Mouse (Mus musculus): ENCODE data around the gene Yif1a. TPM values are rescaled to one million over a fixed set of nuclear protein-coding genes. Genes with fewer than 3 reads are reported as not detected.
A peak's percentile ranks its signal among the peaks of the same experiment; 100 is the strongest.

The Yif1a gene
- polyA plus RNA-seq, 2 experiments: 37.0 to 60.0 TPM

- ATAC-seq (ENCODE audit: insufficient read depth) (no peak), DNase-seq (ENCODE audit: low read depth in 3 of 3, low spot score in 3 of 3) (no peak)
- 77% methylated on average over 4 of the region's 4 CpGs for WGBS (ENCODE audit: insufficient replicate concordance)
- Histone ChIP-seq H3K27ac (no peak overlapping the region), H3K36me3 (replicated peaks; ENCODE audit: control insufficient read depth, insufficient read depth, low read depth) (no peaks in the 10 kb centered on the region), H3K4me1 (replicated peaks; ENCODE audit: control insufficient read depth in 2 of 2, insufficient read depth in 2 of 2, low read length in 1 of 2) (peaks cover 10 to 12% of the 10 kb centered on the region in 2 experiments), H3K9me3 (ENCODE audit: control insufficient read depth, low read length) (no peaks in the 10 kb centered on the region), H3K27me3 (ENCODE audit: control insufficient read depth, insufficient read depth, low read length) (peaks cover 22% of the 10 kb centered on the region), H3K4me2 (ENCODE audit: low read depth) (peak overlapping the region; percentile 73), H3K4me3 (ENCODE audit: insufficient read depth in 1 of 2, low read depth in 2 of 2, low read length in 2 of 2) (peak overlapping the region; percentile 79 to 97; a peak in 3 of 4 replicates), H3K9ac (replicated peaks) (no peak overlapping the region)
- no peak for TF ChIP-seq EP300 (IDR thresholded peaks at IDR 0.05; ENCODE audit: low read depth)
- no peak for TF ChIP-seq CTCF (IDR thresholded peaks at IDR 0.05; ENCODE audit: low read depth)
Measured at GRCm38 (mm10) chr19:5089324-5089723, 986 bp downstream of the Yif1a start.

GRCm38 (mm10) chr19:5092083-5092482 is 3.7 kb downstream of the Yif1a start:
- Histone ChIP-seq H3K4me1 (replicated peaks; ENCODE audit: control insufficient read depth in 2 of 2, insufficient read depth in 2 of 2, low read length in 1 of 2) (peaks cover 10 to 19% of the 10 kb centered on the region in 2 experiments), H3K9me3 (ENCODE audit: control insufficient read depth, low read length) (no peaks in the 10 kb centered on the region)

GRCm38 (mm10) chr19:5093481-5094242 is 5.3 kb downstream of the Yif1a start:
- TF ChIP-seq CTCF (IDR thresholded peaks at IDR 0.05; ENCODE audit: low read depth) (no peak), EP300 (IDR thresholded peaks at IDR 0.05; ENCODE audit: low read depth) (no peak)
- DNase-seq (ENCODE audit: low read depth in 3 of 3, low spot score in 3 of 3) (no peak), ATAC-seq (ENCODE audit: insufficient read depth) (no peak)
- no peak overlapping the region for H3K27ac ChIP-seq
- no peaks in the 10 kb centered on the region; the same call in none of the 2 replicates for H3K27me3 ChIP-seq (ENCODE audit: control insufficient read depth, insufficient read depth, low read length)
- no peaks in the 10 kb centered on the region for H3K36me3 ChIP-seq (replicated peaks; ENCODE audit: control insufficient read depth, insufficient read depth, low read depth)
- no peaks in the 10 kb centered on the region for H3K9me3 ChIP-seq (ENCODE audit: control insufficient read depth, low read length)
- peaks cover 7 to 17% of the 10 kb centered on the region in 2 experiments for H3K4me1 ChIP-seq (replicated peaks; ENCODE audit: control insufficient read depth in 2 of 2, insufficient read depth in 2 of 2, low read length in 1 of 2)
- 63% methylated on average over 12 of the region's 12 CpGs for whole genome bisulfite sequencing (ENCODE audit: insufficient replicate concordance)
- H3K4me2 ChIP-seq (ENCODE audit: low read depth): no peak overlapping the region
- no peak overlapping the region for H3K4me3 ChIP-seq (ENCODE audit: insufficient read depth in 1 of 2, low read depth in 2 of 2, low read length in 2 of 2)
- no peak overlapping the region for H3K9ac ChIP-seq (replicated peaks)

More at GRCm38 (mm10) chr19:5092083-5092482, 3.7 kb downstream of the Yif1a start:
- WGBS (ENCODE audit: insufficient replicate concordance): 90% methylated on average over 10 of the region's 10 CpGs
- no peak for DNase-seq (ENCODE audit: low read depth in 3 of 3, low spot score in 3 of 3)
- Histone ChIP-seq H3K27me3 (ENCODE audit: control insufficient read depth, insufficient read depth, low read length) (no peaks in the 10 kb centered on the region; the same call in 1 of the 2 replicates), H3K27ac (no peak overlapping the region), H3K4me2 (ENCODE audit: low read depth) (no peak overlapping the region), H3K9ac (replicated peaks) (no peak overlapping the region), H3K36me3 (replicated peaks; ENCODE audit: control insufficient read depth, insufficient read depth, low read depth) (no peaks in the 10 kb centered on the region), H3K4me3 (ENCODE audit: insufficient read depth in 1 of 2, low read depth in 2 of 2, low read length in 2 of 2) (no peak overlapping the region)
- ATAC-seq (ENCODE audit: insufficient read depth): no peak
- TF ChIP-seq CTCF (IDR thresholded peaks at IDR 0.05; ENCODE audit: low read depth): no peak

- TF ChIP-seq EP300 (IDR thresholded peaks at IDR 0.05; ENCODE audit: low read depth): no peak
- peak; percentile 94 for TF ChIP-seq CTCF (IDR thresholded peaks at IDR 0.05; ENCODE audit: low read depth)
- Histone ChIP-seq H3K4me3 (ENCODE audit: insufficient read depth in 1 of 2, low read depth in 2 of 2, low read length in 2 of 2) (no peak overlapping the region), H3K27ac (no peak overlapping the region), H3K36me3 (replicated peaks; ENCODE audit: control insufficient read depth, insufficient read depth, low read depth) (no peaks in the 10 kb centered on the region), H3K9ac (replicated peaks) (no peak overlapping the region), H3K27me3 (ENCODE audit: control insufficient read depth, insufficient read depth, low read length) (no peaks in the 10 kb centered on the region; the same call in none of the 2 replicates), H3K4me1 (replicated peaks; ENCODE audit: control insufficient read depth in 2 of 2, insufficient read depth in 2 of 2, low read length in 1 of 2) (peaks cover 4 to 13% of the 10 kb centered on the region in 2 experiments), H3K4me2 (ENCODE audit: low read depth) (no peak overlapping the region), H3K9me3 (ENCODE audit: control insufficient read depth, low read length) (no peaks in the 10 kb centered on the region)
- under 1% methylated on average over 21 of the region's 21 CpGs for WGBS (ENCODE audit: insufficient replicate concordance)
- peak; percentile 68 to 72 (median 69) for DNase-seq (ENCODE audit: low read depth in 3 of 3, low spot score in 3 of 3)
- ATAC-seq (ENCODE audit: insufficient read depth): peak; percentile 69
Measured at GRCm38 (mm10) chr19:5094243-5094632, 5.9 kb downstream of the Yif1a start.

- Histone ChIP-seq H3K9me3 (ENCODE audit: control insufficient read depth, low read length) (no peaks in the 10 kb centered on the region), H3K27ac (no peak overlapping the region), H3K4me3 (ENCODE audit: insufficient read depth in 1 of 2, low read depth in 2 of 2, low read length in 2 of 2) (no peak overlapping the region), H3K27me3 (ENCODE audit: control insufficient read depth, insufficient read depth, low read length) (no peaks in the 10 kb centered on the region; the same call in none of the 2 replicates), H3K4me1 (replicated peaks; ENCODE audit: control insufficient read depth in 2 of 2, insufficient read depth in 2 of 2, low read length in 1 of 2) (peaks cover 4 to 13% of the 10 kb centered on the region in 2 experiments), H3K9ac (replicated peaks) (no peak overlapping the region), H3K4me2 (ENCODE audit: low read depth) (no peak overlapping the region), H3K36me3 (replicated peaks; ENCODE audit: control insufficient read depth, insufficient read depth, low read depth) (no peaks in the 10 kb centered on the region; the same call in 1 of the 2 replicates)
- TF ChIP-seq CTCF (IDR thresholded peaks at IDR 0.05; ENCODE audit: low read depth) (no peak), EP300 (IDR thresholded peaks at IDR 0.05; ENCODE audit: low read depth) (no peak)
- ATAC-seq (ENCODE audit: insufficient read depth): no peak
- WGBS (ENCODE audit: insufficient replicate concordance): 40% methylated on average over 11 of the region's 11 CpGs
- DNase-seq (ENCODE audit: low read depth in 3 of 3, low spot score in 3 of 3): no peak
Measured at GRCm38 (mm10) chr19:5094746-5095417, 6.5 kb downstream of the Yif1a start.

All from liver, embryonic 14.5 days (tissue).